Mouse (Mus musculus): ENCODE measurements around the gene Mfap2.

GRCm38 (mm10) chr4:141010941-141011429 lies 767 bp downstream of the Mfap2 start:
- no peak for TF ChIP-seq CTCF (IDR thresholded peaks at IDR 0.05; ENCODE audit: low read depth, low read length)
- no peak for TF ChIP-seq POLR2A (IDR thresholded peaks at IDR 0.05; ENCODE audit: borderline replicate concordance, low read depth, low read length)
